Mouse (Mus musculus) C2C12 (cell line): Measurements from ENCODE around the gene Gm20388. TPM values are rescaled to one million over a fixed set of nuclear protein-coding genes. Genes with fewer than 3 reads are reported as not detected.

Source experiments
- H3K27me3 ChIP-seq: one replicate; pipeline ENCODE4 v1.6.1; 2011; ENCODE audit not compliant: control insufficient read depth, insufficient read depth, insufficient read length
- H3K36me3 ChIP-seq: one replicate; pipeline ENCODE4 v1.6.1; 2011; ENCODE audit not compliant: control insufficient read depth, insufficient read depth
- H3K4me3 ChIP-seq: one replicate; pipeline ENCODE4 v1.5.1; 2011; ENCODE audit warnings: mild to moderate bottlenecking, control low read depth; ENCODE audit not compliant: poor library complexity, insufficient read depth, severe bottlenecking
- H3K79me2 ChIP-seq: one replicate; pipeline ENCODE4 v1.6.1; 2011; ENCODE audit not compliant: control insufficient read depth, insufficient read depth
- H3K79me3 ChIP-seq: one replicate; pipeline ENCODE4 v1.6.1; 2011; ENCODE audit warnings: low read depth, control low read depth
- H3ac ChIP-seq: one replicate; pipeline ENCODE3; 2011; ENCODE audit warnings: low read depth; ENCODE audit not compliant: control insufficient read depth, insufficient read length
- CEBPB ChIP-seq: IDR thresholded peaks from one replicate; pipeline ENCODE4 v1.6.1; 2011; ENCODE audit warnings: low read depth, mild to moderate bottlenecking, control low read depth, moderate library complexity
- CTCF ChIP-seq: IDR thresholded peaks from one replicate; pipeline ENCODE4 v1.5.1; 2011; ENCODE audit not compliant: control insufficient read depth, insufficient read depth, insufficient read length
- FOSL1 ChIP-seq: IDR thresholded peaks from one replicate; pipeline ENCODE4 v1.8.0; 2011; ENCODE audit warnings: mild to moderate bottlenecking, low read length; ENCODE audit not compliant: poor library complexity, insufficient read depth, severe bottlenecking
- MAX ChIP-seq: IDR thresholded peaks from one replicate; pipeline ENCODE4 v1.6.1; 2011; ENCODE audit warnings: mild to moderate bottlenecking, control low read depth
- MYOD1 ChIP-seq: IDR thresholded peaks from one replicate; pipeline ENCODE4 v1.6.1; 2011; ENCODE audit warnings: low read depth; ENCODE audit not compliant: control insufficient read depth, insufficient read length
- MYOG ChIP-seq: IDR thresholded peaks from one replicate; pipeline ENCODE4 v1.6.1; 2011; ENCODE audit not compliant: control insufficient read depth, insufficient read length; ENCODE audit errors: extremely low read depth
- USF1 ChIP-seq: IDR thresholded peaks from one replicate; pipeline ENCODE4 v1.6.1; 2011; ENCODE audit warnings: low read depth, mild to moderate bottlenecking, control low read depth, moderate library complexity
- polyA plus RNA-seq: library from polyadenylated mRNA; unstranded; fragments of >200 nt; fragmentation: generic; extraction: Trizol; gene quantifications from one replicate; pipeline ENCODE4 v1.2.1, GENCODE M21; 2012; ENCODE audit warnings: missing spikeins

Gm20388 gene
- polyA plus RNA-seq, 1 experiment = 15.0 TPM

DNA sequence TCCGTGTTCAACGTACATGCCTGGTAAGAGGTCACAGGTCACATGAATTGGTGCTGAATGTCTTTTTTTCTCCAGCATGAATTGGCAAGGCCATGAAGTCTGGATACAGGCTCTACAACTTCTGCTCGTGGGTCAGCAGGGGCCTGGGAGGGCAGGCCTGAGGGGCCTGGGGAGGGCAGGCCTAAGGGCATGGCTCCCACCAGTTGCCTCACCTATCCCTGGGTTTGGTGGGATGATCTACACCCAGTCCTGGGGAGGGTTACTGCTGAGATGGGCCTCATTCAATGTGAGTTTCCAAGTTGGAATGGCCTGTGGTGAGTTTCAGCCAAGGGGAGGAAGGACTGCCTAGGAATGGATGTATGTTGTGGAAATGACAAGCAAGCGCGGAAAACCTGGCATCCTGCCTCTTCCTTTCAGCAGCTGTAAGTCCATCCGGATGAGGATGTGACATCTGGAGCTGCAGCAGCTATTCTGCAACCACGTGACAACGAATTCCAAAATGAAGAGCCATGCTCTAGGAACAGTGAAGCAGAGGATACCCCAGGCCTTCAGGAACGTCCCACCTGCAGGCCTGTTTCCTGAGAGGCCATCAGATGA is 3492.2 kb downstream of the Gm20388 start:
- no peaks in the 10 kb centered on the region for H3K27me3 ChIP-seq
- TF ChIP-seq MYOD1 (no peak), MYOG (no peak)
- H3K36me3 ChIP-seq = peaks cover 47% of the 10 kb centered on the region
- no peak overlapping the region for H3K4me3 ChIP-seq
- no peaks in the 10 kb centered on the region for H3K79me3 ChIP-seq
- no peak overlapping the region for H3ac ChIP-seq
- H3K79me2 ChIP-seq = no peaks in the 10 kb centered on the region

DNA sequence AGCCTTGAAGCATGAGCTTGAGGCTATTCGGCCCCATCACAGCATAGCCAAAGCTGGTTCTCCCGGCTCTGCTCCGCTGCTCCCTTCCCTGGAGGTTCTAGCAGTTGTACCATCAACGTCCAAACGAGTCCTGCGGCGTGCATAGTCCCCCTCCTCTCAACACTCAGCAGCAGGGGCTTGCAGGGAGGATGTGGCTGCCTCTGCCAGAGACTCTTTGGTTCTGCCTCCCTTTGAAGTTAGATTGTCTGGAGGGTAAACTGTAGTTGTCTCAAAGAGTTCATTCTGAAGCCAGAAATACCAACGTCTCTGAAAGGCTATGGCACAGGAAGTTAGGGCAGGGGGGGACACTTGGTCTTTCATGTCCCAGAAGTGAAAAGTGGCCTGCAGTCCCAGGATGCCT is 3493.9 kb downstream of the Gm20388 start:
- no peaks in the 10 kb centered on the region for H3K79me3 ChIP-seq
- peaks cover 30% of the 10 kb centered on the region for H3K36me3 ChIP-seq
- TF ChIP-seq USF1 (no peak), MYOD1 (no peak), FOSL1 (no peak), MAX (no peak), CTCF (no peak), MYOG (no peak)
- H3K79me2 ChIP-seq = no peaks in the 10 kb centered on the region
- H3K4me3 ChIP-seq = no peak overlapping the region
- no peak overlapping the region for H3ac ChIP-seq
- H3K27me3 ChIP-seq = no peaks in the 10 kb centered on the region

DNA sequence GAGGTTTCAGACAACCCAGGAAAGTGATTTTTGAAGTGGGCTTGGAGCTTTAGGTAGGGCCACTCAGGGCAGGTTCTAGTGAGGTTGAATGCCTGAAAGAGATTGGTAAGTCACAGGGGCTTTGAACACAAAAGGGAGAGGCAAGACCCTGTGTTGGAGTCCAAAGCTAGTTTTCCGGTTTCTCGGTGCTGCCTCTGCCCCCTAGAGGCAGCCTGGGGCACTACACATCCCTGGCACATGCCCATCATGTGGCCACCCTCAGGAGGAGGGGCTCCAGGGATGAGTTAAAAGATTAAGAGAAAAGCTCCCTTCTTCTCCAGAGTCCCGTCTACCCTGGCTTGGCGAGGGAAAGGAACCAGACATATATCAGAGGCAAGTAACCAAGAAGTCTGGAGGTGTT is 3496.1 kb downstream of the Gm20388 start, which contains the start of gene Mc1r:
Gene Mc1r (plus strand): TSS at position 322 of the 400 bp plus-strand sequence.
- H3K4me3 ChIP-seq = no peak within 1 kb of the TSS
- no peaks in the 10 kb centered on the region for H3K79me3 ChIP-seq
- H3K27me3 ChIP-seq = no peaks in the 10 kb centered on the region
- peaks cover 11% of the 10 kb centered on the region for H3K36me3 ChIP-seq
- no peaks in the 10 kb centered on the region for H3K79me2 ChIP-seq
- H3ac ChIP-seq = no peak within 1 kb of the TSS
- TF ChIP-seq MAX (no peak), CTCF (peak; percentile 52), MYOD1 (no peak), USF1 (peak; percentile 74)

DNA sequence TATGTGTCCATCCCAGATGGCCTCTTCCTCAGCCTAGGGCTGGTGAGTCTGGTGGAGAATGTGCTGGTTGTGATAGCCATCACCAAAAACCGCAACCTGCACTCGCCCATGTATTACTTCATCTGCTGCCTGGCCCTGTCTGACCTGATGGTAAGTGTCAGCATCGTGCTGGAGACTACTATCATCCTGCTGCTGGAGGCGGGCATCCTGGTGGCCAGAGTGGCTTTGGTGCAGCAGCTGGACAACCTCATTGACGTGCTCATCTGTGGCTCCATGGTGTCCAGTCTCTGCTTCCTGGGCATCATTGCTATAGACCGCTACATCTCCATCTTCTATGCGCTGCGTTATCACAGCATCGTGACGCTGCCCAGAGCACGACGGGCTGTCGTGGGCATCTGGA is 3497.0 kb downstream of the Gm20388 start:
- no peaks in the 10 kb centered on the region for H3K79me3 ChIP-seq
- TF ChIP-seq CEBPB (no peak), MYOD1 (no peak), MAX (no peak), CTCF (no peak), MYOG (no peak), USF1 (no peak), FOSL1 (no peak)
- no peak overlapping the region for H3K4me3 ChIP-seq
- H3K79me2 ChIP-seq = peaks cover 8% of the 10 kb centered on the region
- peaks cover 7% of the 10 kb centered on the region for H3K36me3 ChIP-seq
- no peak overlapping the region for H3ac ChIP-seq
- no peaks in the 10 kb centered on the region for H3K27me3 ChIP-seq

DNA sequence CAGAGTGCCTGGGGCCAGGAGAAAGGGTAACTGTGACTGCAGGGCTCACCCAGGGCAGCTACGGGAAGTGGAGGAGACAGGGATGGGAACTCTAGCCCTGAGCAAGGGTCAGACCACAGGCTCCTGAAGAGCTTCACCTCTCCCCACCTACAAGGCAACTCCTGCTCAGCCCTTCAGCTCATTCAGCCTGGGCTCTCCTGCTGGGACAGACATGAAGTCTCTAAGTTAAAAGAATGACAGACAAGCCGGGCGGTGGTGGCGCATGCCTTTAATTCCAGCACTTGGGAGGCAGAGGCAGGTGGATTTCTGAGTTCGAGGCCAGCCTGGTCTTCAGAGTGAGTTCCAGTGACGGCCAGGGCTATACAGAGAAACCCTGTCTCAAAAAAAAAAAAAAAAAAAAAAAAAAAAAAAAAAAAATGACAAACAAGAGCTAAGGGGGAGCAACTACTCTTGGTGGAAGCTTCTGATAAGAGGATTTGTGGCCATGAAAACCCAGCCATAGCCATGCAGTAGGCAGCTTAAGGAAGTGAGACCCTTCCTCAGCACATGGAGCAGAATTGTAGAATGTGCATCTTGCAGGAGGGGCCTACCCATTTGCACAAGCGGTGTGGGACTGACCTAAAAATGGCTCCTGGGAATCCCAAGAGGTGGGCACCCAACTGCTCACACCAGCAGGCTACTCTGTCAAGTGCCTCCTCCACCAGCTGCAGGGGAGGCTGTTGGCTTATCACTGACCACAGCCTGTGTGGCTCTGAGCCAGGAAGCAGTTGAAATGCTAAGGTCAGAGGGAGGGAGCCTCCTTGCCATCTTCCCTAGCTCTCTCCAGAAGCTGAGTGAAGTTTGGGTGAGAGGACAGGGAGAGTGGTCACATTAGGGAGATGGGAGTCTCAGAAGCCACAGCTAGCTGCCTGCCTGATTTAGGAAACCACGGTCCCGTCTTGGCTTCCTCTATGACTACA is 3498.2 kb downstream of the Gm20388 start:
- Histone ChIP-seq H3ac (peak overlapping the region; percentile 3), H3K36me3 (peaks cover 1% of the 10 kb centered on the region), H3K79me3 (peaks cover 2% of the 10 kb centered on the region), H3K79me2 (peaks cover 14% of the 10 kb centered on the region), H3K4me3 (no peak overlapping the region), H3K27me3 (no peaks in the 10 kb centered on the region)
- TF ChIP-seq MYOD1 = peak; percentile 69
- no peak for TF ChIP-seq MYOG
- no peak for TF ChIP-seq USF1

DNA sequence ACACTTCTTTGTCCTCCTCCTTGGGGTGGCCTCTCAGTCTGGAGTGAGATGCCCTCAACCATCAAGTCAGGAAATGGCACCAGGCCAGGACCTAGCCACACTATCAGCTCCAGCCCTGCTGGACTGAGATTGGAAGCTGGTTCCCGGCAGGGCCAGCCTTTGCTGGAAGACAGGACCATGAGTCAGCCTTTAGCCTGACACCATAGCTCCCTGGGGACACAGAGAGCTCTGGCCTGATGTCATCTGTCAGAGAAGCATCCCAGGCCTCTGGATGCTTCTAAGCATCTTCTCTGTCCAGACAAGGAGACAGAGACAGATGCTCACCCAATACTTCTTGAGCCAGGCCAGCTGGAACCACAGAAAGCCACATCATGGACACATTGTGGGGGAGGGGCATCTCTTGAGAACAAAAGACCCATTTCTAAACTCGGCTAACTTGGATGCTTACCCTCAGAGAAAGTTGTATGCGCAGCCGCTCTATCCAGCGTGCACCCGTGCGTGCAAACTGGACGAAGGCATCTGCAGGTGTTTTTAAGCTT is 3499.5 kb downstream of the Gm20388 start:
- H3K27me3 ChIP-seq = no peaks in the 10 kb centered on the region
- peaks cover 3% of the 10 kb centered on the region for H3K79me3 ChIP-seq
- peaks cover 26% of the 10 kb centered on the region for H3K79me2 ChIP-seq
- no peak overlapping the region for H3ac ChIP-seq
- TF ChIP-seq MYOD1 (peak; percentile 53), CEBPB (no peak), FOSL1 (peak; percentile 51), CTCF (no peak), USF1 (no peak), MAX (no peak)
- H3K36me3 ChIP-seq = no peaks in the 10 kb centered on the region
- no peak overlapping the region for H3K4me3 ChIP-seq
